Mouse (Mus musculus): Measurements from ENCODE around the gene Rwdd3. TPM values are rescaled to one million over a fixed set of nuclear protein-coding genes. Genes with fewer than 3 reads are reported as not detected.

The Rwdd3 gene
- total and polyA plus RNA-seq, 3 experiments, result 1.1 to 14.4 (median 12.6) TPM

GRCm38 (mm10) chr3:121126476-121126875 lies 45.0 kb downstream of the Rwdd3 start:
- DNase-seq (ENCODE audit: low spot score), result no peak
- no peaks in the 10 kb centered on the region for H3K36me3 ChIP-seq (replicated peaks)
- H3K4me1 ChIP-seq (ENCODE audit: insufficient read depth, low read depth, low read length), result no peaks in the 10 kb centered on the region
- ATAC-seq (ENCODE audit: extremely low read depth, insufficient number of reproducible peaks, low FRiP score, poor library complexity, severe bottlenecking), result no peak
- no peaks in the 10 kb centered on the region for H3K9me3 ChIP-seq (replicated peaks)
- H3K4me3 ChIP-seq (ENCODE audit: low read depth, low read length), result no peak overlapping the region
- TF ChIP-seq CTCF (IDR thresholded peaks at IDR 0.05; ENCODE audit: low read depth, low read length) (no peak), TAL1 (conservative IDR thresholded peaks at IDR 0.05; ENCODE audit: low read depth, low read length) (no peak), POLR2AphosphoS5 (IDR thresholded peaks at IDR 0.05; ENCODE audit: insufficient replicate concordance, low read depth, low read length) (no peak), GATA2 (IDR thresholded peaks at IDR 0.05; ENCODE audit: borderline replicate concordance, low read depth, low read length) (no peak), GATA1 (IDR thresholded peaks at IDR 0.05; ENCODE audit: borderline replicate concordance, low read length) (no peak)
- H3K27me3 ChIP-seq (ENCODE audit: insufficient read depth, low read length), result no peaks in the 10 kb centered on the region

- TF ChIP-seq POLR2AphosphoS5 (IDR thresholded peaks at IDR 0.05; ENCODE audit: insufficient replicate concordance, low read depth, low read length), result no peak
- TF ChIP-seq CTCF (IDR thresholded peaks at IDR 0.05; ENCODE audit: low read depth, low read length), result no peak
- no peak for TF ChIP-seq GATA1 (IDR thresholded peaks at IDR 0.05; ENCODE audit: borderline replicate concordance, low read length)
- TF ChIP-seq TAL1 (conservative IDR thresholded peaks at IDR 0.05; ENCODE audit: low read depth, low read length), result no peak
- ATAC-seq (ENCODE audit: extremely low read depth, insufficient number of reproducible peaks, low FRiP score, poor library complexity, severe bottlenecking) (no peak), DNase-seq (ENCODE audit: low spot score) (no peak)
- Histone ChIP-seq H3K9me3 (replicated peaks) (no peaks in the 10 kb centered on the region), H3K36me3 (replicated peaks) (no peaks in the 10 kb centered on the region), H3K27me3 (ENCODE audit: insufficient read depth, low read length) (no peaks in the 10 kb centered on the region), H3K4me1 (ENCODE audit: insufficient read depth, low read depth, low read length) (no peaks in the 10 kb centered on the region), H3K4me3 (ENCODE audit: low read depth, low read length) (no peak overlapping the region)
Observed at GRCm38 (mm10) chr3:121121072-121121471, 50.4 kb downstream of the Rwdd3 start.

- ATAC-seq (ENCODE audit: extremely low read depth, insufficient number of reproducible peaks, low FRiP score, poor library complexity, severe bottlenecking) (no peak), DNase-seq (ENCODE audit: low spot score) (no peak)
- no peak overlapping the region for H3K4me3 ChIP-seq (ENCODE audit: low read depth, low read length)
- no peaks in the 10 kb centered on the region for H3K27me3 ChIP-seq (ENCODE audit: insufficient read depth, low read length)
- no peaks in the 10 kb centered on the region for H3K36me3 ChIP-seq (replicated peaks)
- TF ChIP-seq TAL1 (conservative IDR thresholded peaks at IDR 0.05; ENCODE audit: low read depth, low read length) (no peak), GATA2 (IDR thresholded peaks at IDR 0.05; ENCODE audit: borderline replicate concordance, low read depth, low read length) (no peak), POLR2AphosphoS5 (IDR thresholded peaks at IDR 0.05; ENCODE audit: insufficient replicate concordance, low read depth, low read length) (no peak), CTCF (IDR thresholded peaks at IDR 0.05; ENCODE audit: low read depth, low read length) (no peak), GATA1 (IDR thresholded peaks at IDR 0.05; ENCODE audit: borderline replicate concordance, low read length) (no peak)
- H3K4me1 ChIP-seq (ENCODE audit: insufficient read depth, low read depth, low read length), result no peaks in the 10 kb centered on the region
- no peaks in the 10 kb centered on the region for H3K9me3 ChIP-seq (replicated peaks)
Observed at GRCm38 (mm10) chr3:121116590-121116989, 54.9 kb downstream of the Rwdd3 start.

GRCm38 (mm10) chr3:121116067-121116466 lies 55.4 kb downstream of the Rwdd3 start:
- TF ChIP-seq POLR2AphosphoS5 (IDR thresholded peaks at IDR 0.05; ENCODE audit: insufficient replicate concordance, low read depth, low read length) (no peak), CTCF (IDR thresholded peaks at IDR 0.05; ENCODE audit: low read depth, low read length) (no peak), GATA2 (IDR thresholded peaks at IDR 0.05; ENCODE audit: borderline replicate concordance, low read depth, low read length) (no peak), TAL1 (conservative IDR thresholded peaks at IDR 0.05; ENCODE audit: low read depth, low read length) (no peak), GATA1 (IDR thresholded peaks at IDR 0.05; ENCODE audit: borderline replicate concordance, low read length) (no peak)
- no peak overlapping the region for H3K4me3 ChIP-seq (ENCODE audit: low read depth, low read length)

GRCm38 (mm10) chr3:121111068-121111467 lies 60.4 kb downstream of the Rwdd3 start:
- H3K27me3 ChIP-seq (ENCODE audit: insufficient read depth, low read length), result no peaks in the 10 kb centered on the region
- DNase-seq (ENCODE audit: low spot score), result no peak
- no peaks in the 10 kb centered on the region for H3K36me3 ChIP-seq (replicated peaks)
- H3K4me3 ChIP-seq (ENCODE audit: low read depth, low read length), result no peak overlapping the region
- H3K9me3 ChIP-seq (replicated peaks), result no peaks in the 10 kb centered on the region
- ATAC-seq (ENCODE audit: extremely low read depth, insufficient number of reproducible peaks, low FRiP score, poor library complexity, severe bottlenecking), result no peak
- no peaks in the 10 kb centered on the region for H3K4me1 ChIP-seq (ENCODE audit: insufficient read depth, low read depth, low read length)
- no peak for TF ChIP-seq CTCF (IDR thresholded peaks at IDR 0.05; ENCODE audit: low read depth, low read length)
- TF ChIP-seq GATA1 (IDR thresholded peaks at IDR 0.05; ENCODE audit: borderline replicate concordance, low read length), result no peak
- TF ChIP-seq POLR2AphosphoS5 (IDR thresholded peaks at IDR 0.05; ENCODE audit: insufficient replicate concordance, low read depth, low read length), result no peak
- no peak for TF ChIP-seq TAL1 (conservative IDR thresholded peaks at IDR 0.05; ENCODE audit: low read depth, low read length)
- TF ChIP-seq GATA2 (IDR thresholded peaks at IDR 0.05; ENCODE audit: borderline replicate concordance, low read depth, low read length), result no peak

More at GRCm38 (mm10) chr3:121116067-121116466, 55.4 kb downstream of the Rwdd3 start:
- no peaks in the 10 kb centered on the region for H3K4me1 ChIP-seq (ENCODE audit: insufficient read depth, low read depth, low read length)
- H3K36me3 ChIP-seq (replicated peaks), result no peaks in the 10 kb centered on the region
- H3K9me3 ChIP-seq (replicated peaks), result no peaks in the 10 kb centered on the region
- no peaks in the 10 kb centered on the region for H3K27me3 ChIP-seq (ENCODE audit: insufficient read depth, low read length)
- ATAC-seq (ENCODE audit: extremely low read depth, insufficient number of reproducible peaks, low FRiP score, poor library complexity, severe bottlenecking) (no peak), DNase-seq (ENCODE audit: low spot score) (no peak)

GRCm38 (mm10) chr3:121110430-121110829 lies 61.1 kb downstream of the Rwdd3 start:
- ATAC-seq (ENCODE audit: extremely low read depth, insufficient number of reproducible peaks, low FRiP score, poor library complexity, severe bottlenecking) (no peak), DNase-seq (ENCODE audit: low spot score) (no peak)

More at GRCm38 (mm10) chr3:121110430-121110829, 61.1 kb downstream of the Rwdd3 start:
- no peak overlapping the region for H3K4me3 ChIP-seq (ENCODE audit: low read depth, low read length)
- no peaks in the 10 kb centered on the region for H3K36me3 ChIP-seq (replicated peaks)
- TF ChIP-seq TAL1 (conservative IDR thresholded peaks at IDR 0.05; ENCODE audit: low read depth, low read length), result no peak
- TF ChIP-seq POLR2AphosphoS5 (IDR thresholded peaks at IDR 0.05; ENCODE audit: insufficient replicate concordance, low read depth, low read length), result no peak
- TF ChIP-seq CTCF (IDR thresholded peaks at IDR 0.05; ENCODE audit: low read depth, low read length), result no peak
- no peaks in the 10 kb centered on the region for H3K9me3 ChIP-seq (replicated peaks)
- H3K27me3 ChIP-seq (ENCODE audit: insufficient read depth, low read length), result no peaks in the 10 kb centered on the region
- H3K4me1 ChIP-seq (ENCODE audit: insufficient read depth, low read depth, low read length), result 0 out of 2 replicates have a peak, but pooled peaks cover under 1% of the 10 kb centered on the region

Data from G1E (cell line).